Mouse (Mus musculus): Measurements from ENCODE around the gene Pnma1. TPM values are rescaled to one million over a fixed set of nuclear protein-coding genes. Genes with fewer than 3 reads are reported as not detected.

The Pnma1 gene
- polyA plus RNA-seq (2015; fragmentation: Nextera tagmentation; extraction: Ambion mirVana) = 0.70 and 0.71 TPM in 2 replicates

- ATAC-seq (ENCODE audit: insufficient read depth, low FRiP score) = peak; percentile 63
- no peaks in the 10 kb centered on the region for H3K9me3 ChIP-seq (replicated peaks; ENCODE audit: control insufficient read depth, low read length)
- peaks cover 19% of the 10 kb centered on the region for H3K4me1 ChIP-seq (ENCODE audit: control insufficient read depth, insufficient read depth, low read length)
- 0 out of 2 replicates have a peak, but pooled peaks cover 6% of the 10 kb centered on the region for H3K36me3 ChIP-seq (ENCODE audit: control insufficient read depth, insufficient read depth, low read length)
- no peak within 1 kb of the TSS for H3K27ac ChIP-seq (ENCODE audit: low read length)
- peak within 1 kb of the TSS; percentile 48 for H3K4me3 ChIP-seq (replicated peaks; ENCODE audit: low read length)
- H3K4me2 ChIP-seq (ENCODE audit: low read depth, low read length) = peak within 1 kb of the TSS; percentile 67
- WGBS = 3% methylated on average over 50 of the region's 50 CpGs
- peak within 1 kb of the TSS; percentile 65 for H3K9ac ChIP-seq (ENCODE audit: low read length)
- H3K27me3 ChIP-seq (ENCODE audit: control insufficient read depth, insufficient read depth, low read length) = no peaks in the 10 kb centered on the region
These were observed at the start of gene Pnma1 for GRCm38 (mm10) chr12:84147954-84148621. Gene Pnma1 (minus strand): TSS chr12:84148489.

GRCm38 (mm10) chr12:84195195-84195594 lies 46.9 kb upstream of the Pnma1 start:
- no peak for ATAC-seq (ENCODE audit: insufficient read depth, low FRiP score)
- Histone ChIP-seq H3K4me1 (ENCODE audit: control insufficient read depth, insufficient read depth, low read length) (peaks cover 49% of the 10 kb centered on the region), H3K36me3 (ENCODE audit: control insufficient read depth, insufficient read depth, low read length) (no peaks in the 10 kb centered on the region), H3K27me3 (ENCODE audit: control insufficient read depth, insufficient read depth, low read length) (no peaks in the 10 kb centered on the region), H3K4me2 (ENCODE audit: low read depth, low read length) (peak overlapping the region; percentile 94; the same call in 1 of the 2 replicates), H3K9me3 (replicated peaks; ENCODE audit: control insufficient read depth, low read length) (no peaks in the 10 kb centered on the region), H3K9ac (ENCODE audit: low read length) (0 out of 2 replicates have a peak overlapping the region, but pooled peaks have one; percentile 33), H3K4me3 (replicated peaks; ENCODE audit: low read length) (no peak overlapping the region), H3K27ac (ENCODE audit: low read length) (peak overlapping the region; percentile 100; the same call in 1 of the 2 replicates)
- WGBS = 48% methylated on average over 6 of the region's 6 CpGs

- H3K27ac ChIP-seq (ENCODE audit: low read length) = peak overlapping the region; percentile 100
- H3K27me3 ChIP-seq (ENCODE audit: control insufficient read depth, insufficient read depth, low read length) = no peaks in the 10 kb centered on the region
- 3% methylated on average over 13 of the region's 13 CpGs for WGBS
- H3K9ac ChIP-seq (ENCODE audit: low read length) = peak overlapping the region; percentile 97
- H3K36me3 ChIP-seq (ENCODE audit: control insufficient read depth, insufficient read depth, low read length) = no peaks in the 10 kb centered on the region
- peak overlapping the region; percentile 94 for H3K4me2 ChIP-seq (ENCODE audit: low read depth, low read length)
- H3K4me3 ChIP-seq (replicated peaks; ENCODE audit: low read length) = peak overlapping the region; percentile 79
- H3K9me3 ChIP-seq (replicated peaks; ENCODE audit: control insufficient read depth, low read length) = no peaks in the 10 kb centered on the region
- H3K4me1 ChIP-seq (ENCODE audit: control insufficient read depth, insufficient read depth, low read length) = peaks cover 55% of the 10 kb centered on the region
- no peak for ATAC-seq (ENCODE audit: insufficient read depth, low FRiP score)
These were observed 46.3 kb upstream of the Pnma1 start for GRCm38 (mm10) chr12:84194400-84195109.

GRCm38 (mm10) chr12:84193642-84194399 lies 45.5 kb upstream of the Pnma1 start:
- Histone ChIP-seq H3K27me3 (ENCODE audit: control insufficient read depth, insufficient read depth, low read length) (no peaks in the 10 kb centered on the region), H3K9ac (ENCODE audit: low read length) (peak overlapping the region; percentile 97), H3K4me2 (ENCODE audit: low read depth, low read length) (peak overlapping the region; percentile 94), H3K4me1 (ENCODE audit: control insufficient read depth, insufficient read depth, low read length) (peaks cover 63% of the 10 kb centered on the region), H3K36me3 (ENCODE audit: control insufficient read depth, insufficient read depth, low read length) (no peaks in the 10 kb centered on the region), H3K27ac (ENCODE audit: low read length) (peak overlapping the region; percentile 100), H3K9me3 (replicated peaks; ENCODE audit: control insufficient read depth, low read length) (no peaks in the 10 kb centered on the region), H3K4me3 (replicated peaks; ENCODE audit: low read length) (peak overlapping the region; percentile 79)
- under 1% methylated on average over 49 of the region's 49 CpGs for WGBS
- ATAC-seq (ENCODE audit: insufficient read depth, low FRiP score) = peak; percentile 93

GRCm38 (mm10) chr12:84192741-84193641 lies 44.7 kb upstream of the Pnma1 start:
- Histone ChIP-seq H3K4me2 (ENCODE audit: low read depth, low read length) (peak overlapping the region; percentile 94), H3K9ac (ENCODE audit: low read length) (peak overlapping the region; percentile 97), H3K36me3 (ENCODE audit: control insufficient read depth, insufficient read depth, low read length) (no peaks in the 10 kb centered on the region), H3K4me1 (ENCODE audit: control insufficient read depth, insufficient read depth, low read length) (peaks cover 69% of the 10 kb centered on the region), H3K9me3 (replicated peaks; ENCODE audit: control insufficient read depth, low read length) (no peaks in the 10 kb centered on the region), H3K27me3 (ENCODE audit: control insufficient read depth, insufficient read depth, low read length) (no peaks in the 10 kb centered on the region), H3K27ac (ENCODE audit: low read length) (peak overlapping the region; percentile 100), H3K4me3 (replicated peaks; ENCODE audit: low read length) (peak overlapping the region; percentile 79)
- WGBS = under 1% methylated on average over 102 of the region's 102 CpGs
- peak; percentile 7; the same call in 1 of the 2 replicates for ATAC-seq (ENCODE audit: insufficient read depth, low FRiP score)

- Histone ChIP-seq H3K27ac (ENCODE audit: low read length) (peak overlapping the region; percentile 100), H3K4me1 (ENCODE audit: control insufficient read depth, insufficient read depth, low read length) (peaks cover 73% of the 10 kb centered on the region), H3K4me2 (ENCODE audit: low read depth, low read length) (peak overlapping the region; percentile 94), H3K36me3 (ENCODE audit: control insufficient read depth, insufficient read depth, low read length) (no peaks in the 10 kb centered on the region), H3K9me3 (replicated peaks; ENCODE audit: control insufficient read depth, low read length) (no peaks in the 10 kb centered on the region), H3K4me3 (replicated peaks; ENCODE audit: low read length) (peak overlapping the region; percentile 79), H3K9ac (ENCODE audit: low read length) (peak overlapping the region; percentile 97), H3K27me3 (ENCODE audit: control insufficient read depth, insufficient read depth, low read length) (no peaks in the 10 kb centered on the region)
- no peak for ATAC-seq (ENCODE audit: insufficient read depth, low FRiP score)
- 6% methylated on average over 13 of the region's 13 CpGs for WGBS
These were observed 44.0 kb upstream of the Pnma1 start for GRCm38 (mm10) chr12:84192280-84192679.

- H3K36me3 ChIP-seq (ENCODE audit: control insufficient read depth, insufficient read depth, low read length) = no peaks in the 10 kb centered on the region
- H3K27me3 ChIP-seq (ENCODE audit: control insufficient read depth, insufficient read depth, low read length) = no peaks in the 10 kb centered on the region
- H3K9ac ChIP-seq (ENCODE audit: low read length) = peak overlapping the region; percentile 97
- peak overlapping the region; percentile 79 for H3K4me3 ChIP-seq (replicated peaks; ENCODE audit: low read length)
- 30% methylated on average over 5 of the region's 5 CpGs for WGBS
- peaks cover 76% of the 10 kb centered on the region for H3K4me1 ChIP-seq (ENCODE audit: control insufficient read depth, insufficient read depth, low read length)
- no peaks in the 10 kb centered on the region for H3K9me3 ChIP-seq (replicated peaks; ENCODE audit: control insufficient read depth, low read length)
- peak overlapping the region; percentile 100 for H3K27ac ChIP-seq (ENCODE audit: low read length)
- no peak for ATAC-seq (ENCODE audit: insufficient read depth, low FRiP score)
- H3K4me2 ChIP-seq (ENCODE audit: low read depth, low read length) = peak overlapping the region; percentile 94
These were observed 43.5 kb upstream of the Pnma1 start for GRCm38 (mm10) chr12:84191770-84192169.

- no peak for ATAC-seq (ENCODE audit: insufficient read depth, low FRiP score)
- no peaks in the 10 kb centered on the region for H3K9me3 ChIP-seq (replicated peaks; ENCODE audit: control insufficient read depth, low read length)
- H3K4me3 ChIP-seq (replicated peaks; ENCODE audit: low read length) = peak overlapping the region; percentile 79
- H3K27me3 ChIP-seq (ENCODE audit: control insufficient read depth, insufficient read depth, low read length) = no peaks in the 10 kb centered on the region
- H3K36me3 ChIP-seq (ENCODE audit: control insufficient read depth, insufficient read depth, low read length) = no peaks in the 10 kb centered on the region
- peak overlapping the region; percentile 97 for H3K9ac ChIP-seq (ENCODE audit: low read length)
- 72% methylated on average over 7 of the region's 7 CpGs for WGBS
- no peak overlapping the region for H3K27ac ChIP-seq (ENCODE audit: low read length)
- peak overlapping the region; percentile 94 for H3K4me2 ChIP-seq (ENCODE audit: low read depth, low read length)
- peaks cover 76% of the 10 kb centered on the region for H3K4me1 ChIP-seq (ENCODE audit: control insufficient read depth, insufficient read depth, low read length)
These were observed 42.9 kb upstream of the Pnma1 start for GRCm38 (mm10) chr12:84191190-84191589.

Measured in stomach, embryonic 16.5 days (tissue).